In the genomic region with DNA sequence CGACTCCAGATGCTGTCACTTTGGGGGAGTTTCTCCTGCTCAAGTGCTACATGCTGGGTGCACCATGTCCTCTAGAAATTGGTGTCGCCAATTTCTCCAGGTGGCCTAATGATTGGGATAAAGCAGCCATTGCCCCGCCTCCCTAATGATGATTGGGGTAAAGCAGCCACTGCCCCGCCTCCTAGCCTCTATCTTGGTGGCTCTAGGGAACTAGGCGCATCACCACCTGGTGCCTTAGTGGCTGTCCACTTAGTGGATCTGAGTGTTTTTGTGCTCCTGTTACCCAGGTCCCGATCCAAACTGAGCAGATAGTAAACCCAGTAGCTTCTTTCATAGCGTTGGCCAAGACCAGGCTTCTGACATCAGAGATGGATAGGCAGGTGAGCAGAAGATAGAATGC, we compare ENCODE assay signal across 8 mouse cellular contexts. TPM values are rescaled to one million over a fixed set of nuclear protein-coding genes. Genes with fewer than 3 reads are reported as not detected.
DNase-seq lines count a peak whose midpoint lies in the region; ATAC-seq lines count a peak whose summit lies in the region.

No protein-coding gene starts in this region.

- no peak for DNase-seq in kidney, postnatal 10 days
- DNase-seq in embryonic facial prominence, embryonic 11.5 days (ENCODE audit: low spot score): no peak
- DNase-seq in layer of hippocampus, adult 9-11 months: peak; percentile 56
- DNase-seq in right cerebral cortex, postnatal 10 days (ENCODE audit: low spot score in 2 of 2): peak; percentile 48 to 61
- no peak for DNase-seq in ovary, postnatal 10 days (ENCODE audit: low spot score)
- no peak for DNase-seq in gastrocnemius, postnatal 4 days (ENCODE audit: low spot score in 2 of 2)

- H3K9ac ChIP-seq in kidney, embryonic 15.5 days: no peak overlapping the region
- no peak overlapping the region for H3K9ac ChIP-seq in embryonic facial prominence, embryonic 11.5 days (replicated peaks; ENCODE audit: low read length)

- H3K36me3 ChIP-seq in kidney, embryonic 15.5 days: no peaks in the 10 kb centered on the region
- H3K36me3 ChIP-seq in embryonic facial prominence, embryonic 11.5 days (replicated peaks; ENCODE audit: control insufficient read depth, insufficient read depth, low read depth, low read length): no peaks in the 10 kb centered on the region

- H3K4me2 ChIP-seq in kidney, embryonic 15.5 days: peak overlapping the region; percentile 98
- H3K4me2 ChIP-seq in embryonic facial prominence, embryonic 11.5 days (ENCODE audit: low read depth, low read length): peak overlapping the region; percentile 37

- H3K9me3 ChIP-seq in kidney, embryonic 15.5 days (replicated peaks): no peaks in the 10 kb centered on the region
- no peaks in the 10 kb centered on the region for H3K9me3 ChIP-seq in embryonic facial prominence, embryonic 11.5 days (replicated peaks; ENCODE audit: control insufficient read depth, low read length)

- WGBS in kidney, embryonic 15.5 days: 6% methylated on average over 7 of the region's 7 CpGs
- WGBS in embryonic facial prominence, embryonic 11.5 days: 3% methylated on average over 7 of the region's 7 CpGs

- peaks cover 62% of the 10 kb centered on the region for H3K27me3 ChIP-seq in kidney, embryonic 15.5 days
- peaks cover 26% of the 10 kb centered on the region for H3K27me3 ChIP-seq in embryonic facial prominence, embryonic 11.5 days (ENCODE audit: control insufficient read depth, insufficient read depth, low read length)

- no peak for ATAC-seq in kidney, embryonic 15.5 days (replicated peaks; ENCODE audit: low FRiP score)
- ATAC-seq in embryonic facial prominence, embryonic 11.5 days (replicated peaks; ENCODE audit: insufficient number of reproducible peaks, low FRiP score, low TSS enrichment, low read depth): no peak
- no peak for ATAC-seq in inflammation-experienced regulatory T-cells, adult 6 months

- peaks cover 35% of the 10 kb centered on the region for H3K4me1 ChIP-seq in kidney, embryonic 15.5 days
- H3K4me1 ChIP-seq in embryonic facial prominence, embryonic 11.5 days (ENCODE audit: control insufficient read depth, insufficient read depth, low read length): no peaks in the 10 kb centered on the region

- no peak overlapping the region for H3K27ac ChIP-seq in kidney, embryonic 15.5 days
- H3K27ac ChIP-seq in embryonic facial prominence, embryonic 11.5 days (replicated peaks; ENCODE audit: low read depth, low read length): no peak overlapping the region

- H3K4me3 ChIP-seq in kidney, embryonic 15.5 days (replicated peaks): peak overlapping the region; percentile 39
- H3K4me3 ChIP-seq in embryonic facial prominence, embryonic 11.5 days (ENCODE audit: low read depth, low read length): peak overlapping the region; percentile 26

RNA-seq across cellular contexts. Expression of gene Pcdh15, which starts 2.0 kb away (rescaled TPM):
- 0.31 and 1.00 TPM in 2 replicates for polyA plus RNA-seq in kidney, embryonic 15.5 days (2015; fragmentation: Nextera tagmentation; extraction: Ambion mirVana)
- 1.0 and 1.4 TPM in 2 replicates for polyA plus RNA-seq in embryonic facial prominence, embryonic 11.5 days (2014; fragmentation: Nextera tagmentation; extraction: Ambion mirVana)
- total RNA-seq in gastrocnemius, postnatal 4 days (2021): under 1 TPM; 0.37 to 0.39 TPM
- polyA plus RNA-seq in inflammation-experienced regulatory T-cells, adult 6 months (2017; shearing (Covaris generic)): under 1 TPM in 1 of 3 experiments, not detected in 2; 0.32 TPM

Comparison
In these comparisons a context has a peak if more than half of its experiments do, and no peak if none do; other contexts are left out.
1. DNase-seq: peak in layer of hippocampus, adult 9-11 months (single experiment) and right cerebral cortex, postnatal 10 days (2 of 2); none in kidney, postnatal 10 days (single experiment), embryonic facial prominence, embryonic 11.5 days (single experiment), ovary, postnatal 10 days (single experiment) and gastrocnemius, postnatal 4 days (0 of 2).